Mouse (Mus musculus) naive thymus-derived CD4-positive, alpha-beta T cell, adult 2 months (primary cell): ENCODE measurements around the gene Igfl3.

Experiments
- DNase-seq: peaks from one replicate; pipeline ENCODE4 v3.0.0-alpha.2; 2011; ENCODE audit warnings: low read depth

Gene Igfl3

DNA sequence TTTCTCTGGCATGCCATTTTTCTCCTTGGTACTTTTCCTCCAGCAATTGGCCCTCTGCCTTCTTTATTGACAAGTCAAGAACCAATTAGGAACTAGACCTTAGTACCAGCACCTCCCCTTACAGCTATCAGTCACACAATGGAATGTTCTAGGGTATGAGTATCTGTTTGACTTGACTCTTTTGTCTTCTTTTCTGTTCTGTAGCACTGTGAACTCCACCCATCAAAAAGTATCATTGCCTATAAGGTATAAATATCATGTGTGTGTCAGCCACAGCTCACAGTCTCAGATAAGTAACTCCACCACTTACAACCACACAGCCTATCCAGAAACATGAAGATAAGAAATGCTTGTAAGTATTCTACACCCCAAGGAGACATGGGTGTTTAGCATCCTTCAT lies at the start of gene Igfl3:
Gene Igfl3, plus strand, starts transcription at position 301 of the 400 bp plus-strand sequence.
- DNase-seq: no peak

- no peak for DNase-seq
Measured at GRCm38 (mm10) chr7:18210938-18211337, 34.6 kb downstream of the Igfl3 start.

- DNase-seq: no peak
Measured at GRCm38 (mm10) chr7:18214699-18215098, 38.4 kb downstream of the Igfl3 start.
